8 mouse cellular contexts compared by ENCODE assay signal in genomic region chr9:20814521-20815272, GRCm38 (mm10). TPM values are rescaled to one million over a fixed set of nuclear protein-coding genes. Genes with fewer than 3 reads are reported as not detected.
DNase-seq lines count a peak whose midpoint lies in the region; ATAC-seq and TF ChIP-seq lines count a peak whose summit lies in the region.

TSS of gene Col5a3 (minus strand) at chr9:20815067.

- DNase-seq in Muller cell, postnatal 12 days (ENCODE audit: inconsistent ontology term), result peak; percentile 77
- peak; percentile 79 for DNase-seq in embryo, embryonic 10.5 days (ENCODE audit: low spot score)
- DNase-seq in gonadal fat pad, adult 2 months (ENCODE audit: low read depth), result no peak
- peak; percentile 78 for DNase-seq in lung, embryonic 14.5 days
- DNase-seq in retina, embryonic 14.5 days (ENCODE audit: low spot score), result peak; percentile 54
- DNase-seq in T-cell, adult 2 months (ENCODE audit: low spot score), result no peak

- peaks cover 9% of the 10 kb centered on the region for H3K4me1 ChIP-seq in intestine, embryonic 15.5 days (replicated peaks)
- H3K4me1 ChIP-seq in lung, embryonic 14.5 days (ENCODE audit: insufficient read depth), result no peaks in the 10 kb centered on the region

- 0 out of 2 replicates have a peak within 1 kb of the TSS, but pooled peaks have one; percentile 10 for H3K9ac ChIP-seq in intestine, embryonic 15.5 days
- no peak within 1 kb of the TSS for H3K9ac ChIP-seq in lung, embryonic 14.5 days

- 7% methylated on average over 29 of the region's 29 CpGs for WGBS in intestine, embryonic 15.5 days
- 5% methylated on average over 29 of the region's 29 CpGs for WGBS in lung, embryonic 14.5 days

- H3K36me3 ChIP-seq in intestine, embryonic 15.5 days, result no peaks in the 10 kb centered on the region
- no peaks in the 10 kb centered on the region for H3K36me3 ChIP-seq in lung, embryonic 14.5 days (ENCODE audit: insufficient read depth)

- H3K4me3 ChIP-seq in intestine, embryonic 15.5 days (replicated peaks), result peak within 1 kb of the TSS; percentile 14
- H3K4me3 ChIP-seq in lung, embryonic 14.5 days (ENCODE audit: low read depth, low read length), result peak within 1 kb of the TSS; percentile 14; the same call in 1 of the 2 replicates

- H3K9me3 ChIP-seq in intestine, embryonic 15.5 days, result no peaks in the 10 kb centered on the region
- H3K9me3 ChIP-seq in lung, embryonic 14.5 days (ENCODE audit: low read depth, low read length), result no peaks in the 10 kb centered on the region

- H3K4me2 ChIP-seq in intestine, embryonic 15.5 days (replicated peaks), result peak within 1 kb of the TSS; percentile 56
- peak within 1 kb of the TSS; percentile 48 for H3K4me2 ChIP-seq in lung, embryonic 14.5 days

- peak; percentile 78 for ATAC-seq in intestine, embryonic 15.5 days
- peak; percentile 84 for ATAC-seq in lung, embryonic 14.5 days (ENCODE audit: insufficient read depth)
- no peak for ATAC-seq in monocyte, adult 5-6 weeks (replicated peaks; ENCODE audit: insufficient number of reproducible peaks, low FRiP score, low TSS enrichment, poor library complexity, severe bottlenecking)

- no peak within 1 kb of the TSS for H3K27ac ChIP-seq in intestine, embryonic 15.5 days
- H3K27ac ChIP-seq in lung, embryonic 14.5 days (ENCODE audit: low read depth), result no peak within 1 kb of the TSS

- TF ChIP-seq CTCF in lung, embryonic 14.5 days (IDR thresholded peaks at IDR 0.05; ENCODE audit: low read depth), result no peak

- peaks cover 20% of the 10 kb centered on the region for H3K27me3 ChIP-seq in intestine, embryonic 15.5 days (replicated peaks)
- 0 out of 2 replicates have a peak, but pooled peaks cover 4% of the 10 kb centered on the region for H3K27me3 ChIP-seq in lung, embryonic 14.5 days (ENCODE audit: insufficient read depth, low read length)

RNA-seq across cellular contexts. Expression of gene Col5a3, which starts in this region (rescaled TPM):
- 76.0 and 138 TPM in 2 replicates for polyA plus RNA-seq in gonadal fat pad, adult 2 months (2012; rRNA removed)
- polyA plus RNA-seq in intestine, embryonic 15.5 days (2015; fragmentation: Nextera tagmentation; extraction: Ambion mirVana), result 2.7 and 2.8 TPM in 2 replicates
- 0.22 and 0.26 TPM in 2 replicates for polyA plus RNA-seq in lung, embryonic 14.5 days (2014; fragmentation: Nextera tagmentation; extraction: Ambion mirVana)
- 0.11 TPM in 1 of 3 replicates, not detected in the others for total RNA-seq in monocyte, adult 5-6 weeks (2017)

Comparison
In these comparisons a context has a peak if more than half of its experiments do, and no peak if none do; other contexts are left out.
1. RNA of gene Col5a3 (polyA plus RNA-seq): 76.0 to 138 TPM in gonadal fat pad, adult 2 months; 2.7 to 2.8 TPM in intestine, embryonic 15.5 days and 0.22 to 0.26 TPM in lung, embryonic 14.5 days; every median in the first group is over 10 times any median in the second.
2. Peak in DNase-seq, ATAC-seq, H3K4me3 ChIP-seq and H3K4me2 ChIP-seq in lung, embryonic 14.5 days; RNA of the gene not detected or under 1 TPM.
3. DNase-seq: peak in Muller cell, postnatal 12 days (single experiment), embryo, embryonic 10.5 days (single experiment) and retina, embryonic 14.5 days (single experiment); none in gonadal fat pad, adult 2 months (single experiment) and T-cell, adult 2 months (single experiment).